Mouse (Mus musculus) bone marrow macrophage, adult 2 months (primary cell): ENCODE measurements around the gene Ttc7.
"Not testable (repeated sequence)": the region's sequence is repeated elsewhere in the genome, so short reads cannot be mapped to it uniquely, and the experiment has no call there.

Experiments used
- CTCF ChIP-seq: IDR thresholded peaks from 2 replicates; pipeline ENCODE4 v1.5.1; 2012; ENCODE audit warnings: low read depth, mild to moderate bottlenecking, low read length, moderate library complexity
- POLR2A ChIP-seq: IDR thresholded peaks from 2 replicates; pipeline ENCODE4 v1.6.1; 2012; ENCODE audit warnings: mild to moderate bottlenecking, low read depth, low read length, borderline replicate concordance

- TF ChIP-seq CTCF, POLR2A: not testable (repeated sequence)
These were observed 18.9 kb downstream of the Ttc7 start for GRCm38 (mm10) chr17:87301607-87302006.
